Mouse (Mus musculus) embryonic fibroblast, embryonic 13.5 days (primary cell): ENCODE results near the gene Cln3.

Experiments
- CTCF ChIP-seq: IDR thresholded peaks from 2 replicates; pipeline ENCODE4 v1.5.1; 2011; ENCODE audit warnings: mild to moderate bottlenecking, control low read depth, low read length, moderate library complexity, borderline replicate concordance; ENCODE audit not compliant: insufficient read depth
- POLR2A ChIP-seq: IDR thresholded peaks from 2 replicates; pipeline ENCODE4 v1.6.1; 2011; ENCODE audit warnings: low read depth, mild to moderate bottlenecking, control low read depth, low read length, moderate library complexity

- TF ChIP-seq POLR2A (no peak), CTCF (no peak)
Measured at GRCm38 (mm10) chr7:126583761-126584160, 1.9 kb downstream of the Cln3 start.
